Mouse (Mus musculus) neural tube, embryonic 11.5 days (tissue): ENCODE measurements around the gene Cyct. TPM values are rescaled to one million over a fixed set of nuclear protein-coding genes. Genes with fewer than 3 reads are reported as not detected.
A peak's percentile ranks its signal among the peaks of the same experiment; 100 is the strongest.

Experiments used
- ATAC-seq: fragments of 200-750 bp; cut with Nextera tagmentation; 2 replicates; pipeline ENCODE4 v1.8.0; 2017; ENCODE audit warnings: moderate number of reproducible peaks, mild to moderate bottlenecking, moderate TSS enrichment, moderate library complexity; ENCODE audit not compliant: insufficient read depth, low FRiP score, low TSS enrichment
- DNase-seq: peaks from one replicate; pipeline ENCODE4 v3.0.0-alpha.2; 2015; ENCODE audit warnings: low spot score
- H3K27ac ChIP-seq: fragments of 300-500 bp; sonication (generic); 2 replicates; pipeline ENCODE4 v1.5.1; 2014; ENCODE audit warnings: low read depth, mild to moderate bottlenecking, low read length
- H3K27me3 ChIP-seq: fragments of 300-500 bp; sonication (generic); 2 replicates; pipeline ENCODE4 v1.6.1; 2014; ENCODE audit warnings: mild to moderate bottlenecking, low read length, mixed read lengths; ENCODE audit not compliant: control insufficient read depth, insufficient read depth
- H3K36me3 ChIP-seq: fragments of 300-500 bp; sonication (generic); 2 replicates; pipeline ENCODE4 v1.6.1; 2014; ENCODE audit warnings: mild to moderate bottlenecking, low read length, moderate library complexity, mixed read lengths; ENCODE audit not compliant: control insufficient read depth, insufficient read depth
- H3K4me1 ChIP-seq: fragments of 300-500 bp; sonication (generic); 2 replicates; pipeline ENCODE4 v1.6.1; 2014; ENCODE audit warnings: low read length, mixed read lengths; ENCODE audit not compliant: control insufficient read depth, insufficient read depth
- H3K4me2 ChIP-seq: fragments of 300-500 bp; sonication (generic); 2 replicates; pipeline ENCODE4 v1.6.1; 2014; ENCODE audit warnings: low read depth, mild to moderate bottlenecking, moderate library complexity
- H3K4me3 ChIP-seq: fragments of 300-500 bp; sonication (generic); 2 replicates; pipeline ENCODE4 v1.5.1; 2014; ENCODE audit warnings: low read depth, low read length
- H3K9ac ChIP-seq: fragments of 300-500 bp; sonication (generic); 2 replicates; pipeline ENCODE4 v1.6.1; 2014; ENCODE audit warnings: mild to moderate bottlenecking, low read length
- H3K9me3 ChIP-seq: fragments of 300-500 bp; sonication (generic); 2 replicates; pipeline ENCODE4 v1.6.1; 2016; ENCODE audit warnings: low read length; ENCODE audit not compliant: control insufficient read depth
- WGBS: fragments of 180-500 bp; shearing (Covaris S2); extraction: QIAGEN DNeasy Blood & Tissue Kit; methylation state at CpG from one replicate; pipeline ENCODE4 v1.1.7; 2014; 5-methylcytosine and 5-hydroxymethylcytosine counted together
- polyA plus RNA-seq: library from polyadenylated mRNA; unstranded; fragments of >200 nt; fragmentation: Nextera tagmentation; extraction: Ambion mirVana; gene quantifications from 2 replicates; pipeline ENCODE4 v1.2.1, GENCODE M21; 2014

The Cyct gene
- polyA plus RNA-seq, 1 experiment from 2014 or later = not detected

- no peak overlapping the region for H3K27ac ChIP-seq
- no peaks in the 10 kb centered on the region for H3K4me1 ChIP-seq
- ATAC-seq (no peak), DNase-seq (no peak)
- H3K9ac ChIP-seq = no peak overlapping the region
- H3K27me3 ChIP-seq = no peaks in the 10 kb centered on the region
- 94% methylated on average over 19 of the region's 19 CpGs for WGBS
- no peaks in the 10 kb centered on the region for H3K9me3 ChIP-seq
- peaks cover 5% of the 10 kb centered on the region for H3K36me3 ChIP-seq
- H3K4me3 ChIP-seq = no peak overlapping the region
- H3K4me2 ChIP-seq = no peak overlapping the region
Observed at GRCm38 (mm10) chr2:76378646-76379045, 18.4 kb upstream of the Cyct start.

- Histone ChIP-seq H3K27me3 (no peaks in the 10 kb centered on the region), H3K27ac (no peak overlapping the region), H3K9me3 (no peaks in the 10 kb centered on the region), H3K4me3 (no peak overlapping the region), H3K9ac (no peak overlapping the region), H3K4me1 (peaks cover 4% of the 10 kb centered on the region; the same call in 1 of the 2 replicates), H3K36me3 (peaks cover 7% of the 10 kb centered on the region), H3K4me2 (no peak overlapping the region)
- DNase-seq (no peak), ATAC-seq (no peak)
- WGBS = 91% methylated on average over 6 of the region's 6 CpGs
Observed at GRCm38 (mm10) chr2:76374544-76375206, 14.4 kb upstream of the Cyct start.

GRCm38 (mm10) chr2:76372244-76372643, 12.0 kb upstream of the Cyct start:
- H3K4me1 ChIP-seq = peaks cover 4% of the 10 kb centered on the region; the same call in 1 of the 2 replicates
- DNase-seq = no peak
- 90% methylated on average over 4 of the region's 4 CpGs for WGBS
- no peak overlapping the region for H3K27ac ChIP-seq
- no peaks in the 10 kb centered on the region for H3K27me3 ChIP-seq
- H3K4me2 ChIP-seq = no peak overlapping the region
- peaks cover 2% of the 10 kb centered on the region; the same call in 1 of the 2 replicates for H3K36me3 ChIP-seq
- H3K9me3 ChIP-seq = no peaks in the 10 kb centered on the region
- ATAC-seq = no peak
- no peak overlapping the region for H3K9ac ChIP-seq
- no peak overlapping the region for H3K4me3 ChIP-seq

GRCm38 (mm10) chr2:76370656-76370922, 10.3 kb upstream of the Cyct start:
- DNase-seq (no peak), ATAC-seq (no peak)
- Histone ChIP-seq H3K27ac (no peak overlapping the region), H3K27me3 (no peaks in the 10 kb centered on the region), H3K4me1 (peaks cover 4% of the 10 kb centered on the region; the same call in 1 of the 2 replicates), H3K9me3 (no peaks in the 10 kb centered on the region), H3K36me3 (peaks cover 2% of the 10 kb centered on the region; the same call in 1 of the 2 replicates), H3K9ac (peak overlapping the region; percentile 92), H3K4me3 (peak overlapping the region; percentile 97), H3K4me2 (peak overlapping the region; percentile 84)
- 4% methylated on average over 7 of the region's 7 CpGs for WGBS

- under 1% methylated on average over 60 of the region's 61 CpGs for WGBS
- H3K27ac ChIP-seq = peak within 1 kb of the TSS; percentile 60; the same call in 1 of the 2 replicates
- H3K36me3 ChIP-seq = peaks cover 2% of the 10 kb centered on the region; the same call in 1 of the 2 replicates
- no peaks in the 10 kb centered on the region for H3K9me3 ChIP-seq
- ATAC-seq (peak; percentile 89), DNase-seq (peak; percentile 91)
- H3K9ac ChIP-seq = peak within 1 kb of the TSS; percentile 92
- peaks cover 4% of the 10 kb centered on the region; the same call in 1 of the 2 replicates for H3K4me1 ChIP-seq
- H3K4me2 ChIP-seq = peak within 1 kb of the TSS; percentile 84
- peak within 1 kb of the TSS; percentile 97 for H3K4me3 ChIP-seq
- H3K27me3 ChIP-seq = no peaks in the 10 kb centered on the region
Observed at GRCm38 (mm10) chr2:76369821-76370655, 9.8 kb upstream of the Cyct start, which contains the start of gene Rbm45. Rbm45 (plus strand) TSS chr2:76369984.

- no peak for DNase-seq
- Histone ChIP-seq H3K4me1 (peaks cover 4% of the 10 kb centered on the region; the same call in 1 of the 2 replicates), H3K27ac (no peak overlapping the region), H3K9ac (no peak overlapping the region), H3K36me3 (peaks cover 2% of the 10 kb centered on the region; the same call in 1 of the 2 replicates), H3K27me3 (no peaks in the 10 kb centered on the region), H3K9me3 (no peaks in the 10 kb centered on the region), H3K4me3 (no peak overlapping the region; the same call in 1 of the 2 replicates), H3K4me2 (no peak overlapping the region)
- no peak for ATAC-seq
- WGBS = 80% methylated on average over 12 of the region's 13 CpGs
Observed at GRCm38 (mm10) chr2:76368861-76369660, 8.8 kb upstream of the Cyct start.

GRCm38 (mm10) chr2:76367188-76367922, 7.1 kb upstream of the Cyct start:
- Histone ChIP-seq H3K9me3 (no peaks in the 10 kb centered on the region), H3K4me1 (peaks cover 4% of the 10 kb centered on the region; the same call in 1 of the 2 replicates), H3K27ac (no peak overlapping the region), H3K9ac (no peak overlapping the region), H3K27me3 (no peaks in the 10 kb centered on the region), H3K4me3 (no peak overlapping the region), H3K4me2 (no peak overlapping the region), H3K36me3 (no peaks in the 10 kb centered on the region)
- ATAC-seq = no peak
- peak; percentile 83 for DNase-seq
- 21% methylated on average over 9 of the region's 9 CpGs for WGBS

- Histone ChIP-seq H3K4me1 (peaks cover 1% of the 10 kb centered on the region; the same call in 1 of the 2 replicates), H3K27ac (no peak overlapping the region), H3K9me3 (no peaks in the 10 kb centered on the region), H3K4me3 (no peak overlapping the region), H3K4me2 (no peak overlapping the region), H3K9ac (no peak overlapping the region), H3K27me3 (no peaks in the 10 kb centered on the region), H3K36me3 (no peaks in the 10 kb centered on the region)
- DNase-seq (no peak), ATAC-seq (no peak)
- 71% methylated on average over 4 of the region's 4 CpGs for WGBS
Observed at GRCm38 (mm10) chr2:76365811-76366210, 5.6 kb upstream of the Cyct start.
